Mouse (Mus musculus): ENCODE results near the gene Cry2. TPM values are rescaled to one million over a fixed set of nuclear protein-coding genes. Genes with fewer than 3 reads are reported as not detected.

Gene Cry2
- polyA plus RNA-seq, 1 experiment, result 28.7 TPM

DNA sequence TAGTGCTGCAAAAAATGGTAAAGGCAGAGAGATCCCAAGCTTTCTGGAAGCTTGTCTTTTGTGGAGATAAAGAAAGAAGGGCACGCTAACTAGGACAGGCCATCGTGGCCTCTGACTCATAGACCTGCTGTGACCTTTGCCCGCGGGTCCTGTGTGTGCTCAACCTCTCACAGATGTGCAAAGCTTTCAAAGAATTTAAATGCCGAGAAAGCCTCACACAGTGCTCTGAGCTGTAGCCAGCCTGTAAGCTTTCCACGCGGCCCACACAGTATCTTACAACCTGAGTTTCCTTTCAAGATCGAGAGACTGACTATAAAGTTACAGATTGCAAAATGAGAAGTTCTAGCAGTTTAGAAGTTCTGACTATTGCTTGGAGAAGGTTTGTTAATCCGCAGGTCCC is 12.0 kb upstream of the Cry2 start:
- no peak for DNase-seq (ENCODE audit: low read depth)

DNA sequence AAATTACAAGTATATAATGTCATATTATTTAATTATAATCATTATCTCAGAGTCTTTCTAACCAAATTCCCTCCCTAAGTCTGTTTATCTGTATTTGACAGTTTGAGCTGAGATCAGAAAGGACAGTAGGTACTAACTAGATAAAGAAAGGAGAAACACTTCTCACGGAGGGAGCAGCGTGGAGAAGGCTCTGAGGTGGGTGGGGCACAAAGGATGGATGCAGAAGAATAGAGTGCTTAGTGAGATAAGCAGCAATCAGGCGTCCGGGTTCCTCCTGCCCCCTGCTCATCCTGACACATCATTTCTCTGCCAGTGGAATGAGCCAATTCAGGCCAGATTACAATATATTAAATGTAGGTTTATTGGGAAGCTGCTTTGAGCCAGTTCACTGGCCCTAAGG is 10.5 kb upstream of the Cry2 start:
- no peak for DNase-seq (ENCODE audit: low read depth)

DNA sequence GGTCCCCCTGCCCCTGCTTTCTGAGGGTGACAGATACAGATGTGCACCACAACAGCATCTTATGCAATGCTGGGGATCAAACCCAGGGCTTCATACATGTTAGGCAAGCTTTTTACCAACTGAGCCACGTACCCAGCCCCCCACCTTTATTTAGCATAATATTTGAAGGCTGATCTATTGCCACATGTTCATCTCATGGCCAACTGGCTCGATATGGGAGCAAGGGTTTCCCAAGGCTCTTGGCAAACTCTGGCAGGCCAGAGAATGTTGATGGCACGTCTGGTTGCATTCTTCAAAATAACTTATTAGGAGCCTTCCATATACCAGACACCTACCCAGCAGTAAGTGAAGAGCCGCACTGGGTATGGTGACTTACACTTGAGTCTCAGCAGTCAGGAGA is 9.5 kb upstream of the Cry2 start:
- DNase-seq (ENCODE audit: low read depth), result no peak

DNA sequence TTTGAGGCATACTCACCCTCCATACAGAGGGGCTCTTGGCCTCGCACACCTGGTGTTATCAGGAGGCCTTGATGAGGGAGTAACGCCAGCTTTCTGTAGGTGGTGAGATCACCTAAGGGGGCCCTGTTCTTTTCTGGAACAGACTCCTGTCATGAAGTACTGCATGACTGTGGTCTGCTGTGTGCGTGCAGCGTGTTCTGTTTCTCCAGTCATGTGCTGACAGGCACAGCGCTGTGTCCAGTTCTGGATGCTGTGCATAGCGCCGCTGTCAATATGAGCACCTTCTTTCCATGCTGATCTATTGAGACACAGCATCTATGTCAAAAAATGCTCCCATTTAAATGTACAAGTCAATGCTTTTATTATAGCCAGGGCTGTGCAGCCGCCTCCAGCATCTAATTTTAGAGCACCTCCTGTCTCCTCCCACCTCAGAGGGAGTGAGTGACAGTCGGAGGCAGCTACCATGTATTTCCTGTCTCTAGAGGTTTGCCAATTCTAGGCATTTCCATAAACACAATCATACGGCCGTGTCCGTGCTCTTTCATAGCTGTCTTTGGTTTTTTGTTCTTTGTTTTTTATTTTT is 8.7 kb upstream of the Cry2 start:
- no peak for DNase-seq (ENCODE audit: low read depth)

DNA sequence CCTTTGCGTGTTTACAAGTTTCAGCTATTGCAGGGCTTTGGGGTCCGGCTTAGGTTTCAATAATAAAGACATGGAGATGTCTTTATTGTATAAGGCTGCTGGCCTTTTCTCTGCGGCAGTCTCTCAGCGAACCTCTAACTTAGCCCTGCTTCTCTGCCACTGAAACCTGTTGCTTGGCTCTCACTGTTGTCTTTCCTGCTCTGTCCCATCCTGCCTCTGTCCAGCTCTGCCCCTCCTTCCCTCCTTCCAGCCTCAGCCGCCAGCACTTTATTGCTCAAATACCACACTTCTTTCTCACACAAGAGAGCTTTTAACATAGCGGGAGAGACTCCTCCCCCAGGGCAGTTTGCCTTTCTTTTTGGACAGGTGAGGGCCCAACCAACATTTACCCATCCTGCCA is 6.6 kb upstream of the Cry2 start:
- DNase-seq (ENCODE audit: low read depth), result no peak

DNA sequence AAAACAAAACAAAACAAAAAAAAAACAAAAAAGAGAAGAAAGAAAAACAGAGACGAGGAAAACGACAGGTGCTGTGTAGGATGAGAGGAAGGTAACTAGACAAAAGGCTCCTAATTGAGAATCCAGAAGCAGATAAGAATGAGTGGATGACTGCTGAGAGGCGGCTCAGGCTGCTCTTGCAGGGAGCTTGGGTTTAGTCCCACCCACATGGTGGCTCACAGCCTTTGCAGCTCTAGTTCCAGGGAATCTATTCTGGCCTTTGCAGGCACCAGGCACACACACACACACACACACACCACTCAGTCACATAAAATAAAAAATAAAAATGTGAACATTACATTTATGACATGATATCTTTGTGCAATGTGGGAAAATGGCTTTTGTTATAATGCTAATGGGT is 4.7 kb upstream of the Cry2 start:
- no peak for DNase-seq (ENCODE audit: low read depth)

DNA sequence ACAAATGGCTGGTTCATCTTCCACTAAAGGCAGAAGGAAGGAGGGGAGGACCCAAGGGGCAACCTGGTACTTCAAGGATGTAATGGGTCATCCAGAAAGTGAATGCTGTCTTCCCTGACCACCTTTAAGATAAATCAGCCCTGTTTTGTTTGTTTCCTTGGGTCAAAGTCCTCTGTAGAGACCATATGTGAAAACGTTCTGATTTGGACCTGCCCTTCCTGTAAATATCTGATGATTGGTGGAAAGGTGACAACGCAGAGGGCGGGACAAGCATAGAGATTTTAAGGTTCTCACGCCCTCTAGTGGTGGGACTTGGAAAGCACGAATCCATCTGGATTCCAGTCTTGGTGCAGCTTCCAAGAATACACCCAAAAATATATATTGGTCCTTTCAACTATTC is 4.0 kb upstream of the Cry2 start:
- no peak for DNase-seq (ENCODE audit: low read depth)

DNA sequence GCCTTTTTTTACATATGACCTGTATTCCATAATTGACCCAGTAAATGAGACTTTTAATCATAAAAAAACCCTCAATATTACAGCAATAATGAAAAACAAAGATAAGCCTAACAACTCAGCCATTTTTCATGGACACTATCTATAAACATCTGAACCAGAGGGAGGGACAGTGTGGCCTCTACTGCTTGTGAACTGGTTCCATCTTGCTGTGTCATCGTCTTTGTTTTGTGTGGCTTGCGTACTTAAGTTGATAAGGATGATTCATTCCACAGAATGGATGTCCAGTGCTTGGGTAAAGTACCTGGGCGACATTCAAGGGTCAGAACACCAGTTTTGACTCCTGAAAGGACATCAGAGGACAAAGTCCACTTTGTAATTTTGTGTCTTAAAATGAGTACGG is 3.5 kb upstream of the Cry2 start:
- DNase-seq (ENCODE audit: low read depth), result no peak

DNA sequence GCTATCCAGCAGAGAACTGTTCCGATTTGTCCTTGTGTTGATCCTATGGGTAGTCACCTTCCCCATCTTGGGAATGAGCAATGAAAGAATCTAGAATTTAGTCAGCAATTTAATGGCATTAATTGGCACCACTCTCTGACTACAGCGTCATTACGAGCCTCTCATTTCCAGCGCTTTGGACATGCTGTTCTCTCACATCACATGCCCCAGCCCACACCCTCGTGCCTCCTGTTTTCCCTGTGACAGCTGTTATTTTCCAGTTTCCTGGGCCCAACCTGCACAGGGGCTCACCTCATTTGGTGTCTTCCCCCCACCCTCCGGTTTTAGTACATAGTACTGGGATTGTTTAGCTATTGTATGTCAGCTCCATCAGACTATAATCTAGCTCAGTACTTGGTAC is 1.2 kb upstream of the Cry2 start:
- DNase-seq (ENCODE audit: low read depth), result no peak

DNA sequence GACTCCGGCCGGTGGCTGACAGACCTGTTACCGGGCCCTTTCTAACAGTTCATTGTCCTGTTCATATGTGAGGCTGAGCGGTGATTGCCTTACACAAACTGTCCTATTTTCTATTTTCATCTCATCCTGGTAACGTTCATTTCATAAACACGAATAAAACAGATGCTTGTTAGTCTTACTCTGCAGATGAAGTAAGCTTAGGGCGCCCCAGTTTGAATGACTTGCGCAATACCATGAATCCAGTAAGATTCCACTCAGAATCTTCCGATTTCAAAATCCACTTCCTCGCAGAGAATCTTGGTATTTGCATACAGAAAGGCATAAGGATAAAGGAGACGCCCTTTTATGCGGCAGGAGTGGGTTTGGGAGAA is 517 bp upstream of the Cry2 start:
- DNase-seq (ENCODE audit: low read depth), result no peak

DNA sequence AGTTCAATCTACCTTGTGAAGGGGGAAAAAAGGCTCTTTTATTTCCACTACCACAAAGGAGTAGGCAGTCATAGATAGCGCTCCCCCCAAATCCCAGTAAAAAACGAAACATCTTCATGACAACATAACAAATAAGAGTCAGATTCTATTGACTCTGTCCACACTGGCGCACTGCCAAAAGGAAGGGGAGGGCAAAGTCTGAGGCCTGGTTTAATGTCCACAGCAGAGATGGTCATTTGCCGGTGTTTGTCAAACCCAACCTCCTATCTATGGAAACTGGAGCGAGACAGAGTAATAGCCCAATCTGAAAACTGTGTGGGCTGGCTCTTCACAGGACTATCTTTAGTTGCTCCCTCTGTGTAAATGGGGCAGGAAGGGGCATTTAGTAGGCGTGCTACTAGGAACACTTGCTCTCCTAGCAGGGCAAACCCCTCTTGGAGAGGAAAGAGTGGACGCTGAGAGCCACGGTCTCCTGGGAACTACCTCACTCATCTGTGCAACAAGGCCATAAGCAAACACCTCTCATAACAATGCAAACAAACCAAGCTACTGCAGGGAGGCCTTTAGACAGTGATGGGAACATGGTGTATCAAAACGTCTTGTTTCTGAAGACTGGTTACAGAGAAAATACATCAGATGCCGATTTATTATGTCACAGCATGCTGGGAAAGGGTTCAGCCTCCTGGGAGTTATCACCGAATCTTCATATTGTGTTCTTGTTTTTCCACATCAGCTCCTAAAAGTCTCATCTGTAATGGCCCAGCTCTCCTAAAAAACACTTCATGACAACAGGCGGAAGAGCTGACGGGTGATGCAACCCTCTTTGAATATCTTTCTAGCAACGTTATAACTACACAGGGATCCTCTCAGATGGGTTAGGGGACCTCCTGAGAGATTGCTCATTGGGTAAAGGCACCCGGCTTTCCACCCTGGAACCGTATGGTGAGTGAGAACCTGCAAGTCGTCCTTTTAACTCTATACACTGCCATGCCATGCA is 1.2 kb downstream of the Cry2 start:
- DNase-seq (ENCODE audit: low read depth), result no peak

DNA sequence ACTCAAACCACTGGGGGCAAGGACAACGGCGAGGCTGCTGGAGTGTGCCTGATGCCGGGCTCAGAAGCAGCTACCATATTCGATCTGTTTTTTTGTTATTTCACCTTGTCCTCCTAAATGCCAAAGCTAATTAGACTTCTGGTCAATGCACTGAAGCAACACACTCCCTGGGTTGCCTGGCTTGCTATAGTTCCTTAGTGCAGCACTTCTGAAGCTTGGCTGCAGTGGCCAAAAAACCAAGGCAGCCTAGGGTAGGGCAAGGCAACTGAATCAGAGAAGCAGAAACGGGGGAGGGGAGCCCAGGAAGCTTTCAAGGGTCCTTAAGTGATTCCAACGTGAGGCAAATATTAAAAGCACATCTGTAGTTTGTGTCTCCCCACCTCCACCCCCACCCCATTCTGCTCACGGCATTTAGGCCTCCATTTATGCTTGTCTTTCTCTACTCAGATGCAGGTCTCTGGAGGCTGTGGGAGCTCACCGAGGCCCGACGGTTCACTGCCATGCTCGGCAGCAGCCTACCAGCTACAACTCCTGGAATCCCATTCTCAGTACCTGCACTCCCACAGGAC is 2.1 kb downstream of the Cry2 start:
- no peak for DNase-seq (ENCODE audit: low read depth)

DNA sequence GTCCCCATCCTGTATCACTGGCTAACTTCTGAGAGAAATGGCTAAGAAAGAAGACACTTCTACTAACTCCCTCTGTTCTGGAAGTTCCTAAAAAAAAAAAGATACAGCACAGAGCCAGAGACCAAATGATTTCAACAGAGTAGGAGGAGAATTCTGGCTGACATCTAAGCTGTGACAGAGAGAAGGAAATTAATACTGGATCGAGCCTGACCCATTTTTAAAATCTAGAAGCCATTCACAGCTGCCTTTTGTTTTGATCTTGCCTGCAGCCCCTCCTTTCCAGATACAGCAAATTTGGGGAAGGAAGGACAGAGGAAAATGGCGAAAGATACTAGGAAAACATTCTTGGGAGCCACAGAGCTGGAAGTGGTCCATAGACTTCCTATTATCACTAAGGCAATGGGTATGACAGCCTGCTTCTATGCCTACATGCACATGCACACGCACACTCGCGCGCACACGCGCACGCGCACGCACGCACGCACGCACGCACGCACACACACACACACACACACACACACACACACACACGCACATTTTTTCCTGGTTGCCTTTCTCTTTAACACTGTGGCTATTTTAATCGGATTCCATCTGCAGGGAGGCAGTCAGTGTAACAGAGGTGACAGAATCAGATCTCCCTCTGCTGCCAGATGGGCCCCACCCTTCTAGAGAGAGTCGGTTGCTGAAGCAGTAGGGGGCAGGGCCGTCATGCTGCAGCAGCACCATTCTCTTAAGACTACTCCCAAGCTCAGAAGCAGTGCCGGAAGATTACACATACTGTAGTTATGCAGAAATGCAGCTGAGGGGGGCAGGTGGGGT is 2.9 kb downstream of the Cry2 start:
- no peak for DNase-seq (ENCODE audit: low read depth)

DNA sequence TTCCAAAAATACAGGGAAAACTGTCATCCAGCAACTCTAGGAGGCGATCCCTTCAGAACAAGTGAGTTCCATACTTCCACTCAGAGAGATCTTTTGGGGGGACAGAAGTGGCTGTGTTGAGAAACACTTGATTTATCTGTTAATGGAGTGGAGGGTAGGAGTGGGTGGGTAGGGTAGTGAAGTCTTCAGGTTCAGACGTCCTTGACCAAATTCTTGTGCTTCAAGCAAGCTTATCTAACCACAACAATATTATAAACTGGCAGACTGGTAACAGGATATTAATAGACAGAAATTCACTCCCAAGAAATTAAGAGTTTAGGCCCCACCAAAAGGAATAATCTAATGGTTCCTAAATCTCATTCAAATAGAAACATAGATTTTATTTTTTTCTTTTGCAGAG is 3.8 kb downstream of the Cry2 start:
- DNase-seq (ENCODE audit: low read depth), result no peak

DNA sequence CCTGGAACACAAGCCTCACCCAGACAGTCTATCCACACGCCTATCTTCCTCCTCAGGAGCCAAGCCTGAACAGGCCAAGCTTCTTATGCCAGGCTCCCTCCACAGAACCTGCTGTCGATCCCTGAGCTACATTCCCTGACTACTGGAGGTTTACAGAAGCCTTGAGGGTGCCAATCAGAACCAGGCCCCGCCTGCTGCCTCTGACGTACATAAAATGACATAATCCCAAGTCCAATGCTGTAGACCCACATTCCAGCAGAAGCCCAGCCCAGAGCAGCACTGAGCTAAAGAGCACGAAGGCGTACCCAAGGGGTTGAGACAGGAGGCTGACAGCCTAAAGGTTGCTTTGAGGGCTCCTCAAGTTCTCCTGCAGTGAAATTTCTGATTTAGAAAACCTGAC is 6.0 kb downstream of the Cry2 start:
- no peak for DNase-seq (ENCODE audit: low read depth)

DNA sequence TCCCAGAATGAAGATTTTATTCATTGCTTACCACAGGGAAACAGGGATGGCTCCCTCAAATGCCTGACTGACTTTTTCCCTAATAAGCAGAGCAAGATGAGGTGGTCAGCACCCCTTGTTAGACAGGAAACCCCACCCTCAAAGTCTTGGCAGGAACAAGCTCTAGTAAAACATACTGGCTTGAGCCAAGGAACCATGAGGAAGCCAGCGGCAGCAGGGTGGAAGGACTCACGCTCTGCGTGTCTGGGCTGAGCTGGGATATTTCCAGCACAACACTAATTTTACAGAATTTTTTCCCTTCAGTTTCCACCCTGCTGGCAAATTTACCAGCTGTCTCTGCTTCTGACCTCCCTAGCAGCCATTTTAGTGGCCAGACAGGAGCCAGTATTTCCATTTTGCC is 7.4 kb downstream of the Cry2 start:
- DNase-seq (ENCODE audit: low read depth), result no peak

DNA sequence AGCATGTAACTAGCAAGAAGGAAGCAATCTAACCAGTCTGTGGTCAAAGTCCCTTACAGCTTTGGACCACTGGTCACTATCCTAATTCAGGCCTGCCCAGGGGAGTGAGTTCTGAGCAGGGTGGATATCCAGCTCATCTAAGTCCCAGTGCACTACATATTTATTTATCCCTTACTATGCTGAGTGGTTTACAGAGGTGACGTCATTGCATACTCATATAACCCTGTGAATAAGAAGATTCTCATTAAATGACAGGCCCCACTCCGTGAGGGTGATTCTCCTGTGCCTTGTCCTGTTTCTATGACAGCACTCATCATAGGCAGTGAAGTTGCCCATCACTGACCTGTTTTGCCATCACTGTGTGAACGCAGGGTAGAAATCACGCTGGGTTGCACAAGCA is 8.5 kb downstream of the Cry2 start:
- no peak for DNase-seq (ENCODE audit: low read depth)

DNA sequence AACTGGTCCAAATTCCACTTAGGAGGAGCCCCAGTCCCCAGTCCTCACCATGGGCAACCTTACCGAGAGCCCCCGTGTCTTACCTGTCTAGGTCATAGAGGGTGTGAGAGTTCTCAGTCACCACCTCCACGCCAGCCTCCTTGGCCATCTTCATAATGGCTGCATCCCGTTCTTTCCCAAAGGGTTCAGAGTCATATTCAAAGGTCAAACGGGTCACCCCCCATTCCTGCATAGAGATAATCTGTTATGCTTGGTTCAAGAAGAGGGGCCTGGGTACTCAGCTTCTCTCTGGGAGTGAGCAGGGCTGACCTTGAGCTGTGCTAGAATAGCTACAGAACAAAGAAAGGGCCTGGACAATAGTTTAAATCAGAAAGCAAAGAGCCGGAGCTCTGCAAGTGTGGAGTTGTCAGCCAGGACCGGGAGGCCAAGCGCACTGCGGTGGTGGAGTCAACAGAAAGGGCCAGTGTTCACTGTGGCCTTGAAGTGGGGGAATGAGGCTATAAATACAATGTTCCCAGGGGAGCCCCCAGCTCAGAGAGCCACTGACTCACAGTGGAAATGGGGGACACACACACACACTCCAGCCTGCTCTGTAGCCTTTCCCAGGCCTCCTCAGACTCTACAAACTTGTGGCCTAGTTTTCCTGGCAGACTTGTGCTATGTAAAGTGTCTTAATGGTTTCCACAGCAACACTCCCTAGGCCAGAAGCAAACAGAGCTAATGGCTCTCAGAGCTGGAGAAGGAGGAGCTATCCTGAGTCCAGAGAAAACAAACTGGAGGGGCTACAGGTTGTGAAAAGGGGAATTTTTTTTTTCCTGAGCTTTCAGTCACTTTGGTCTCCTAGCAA is 9.2 kb downstream of the Cry2 start:
- no peak for DNase-seq (ENCODE audit: low read depth)

DNA sequence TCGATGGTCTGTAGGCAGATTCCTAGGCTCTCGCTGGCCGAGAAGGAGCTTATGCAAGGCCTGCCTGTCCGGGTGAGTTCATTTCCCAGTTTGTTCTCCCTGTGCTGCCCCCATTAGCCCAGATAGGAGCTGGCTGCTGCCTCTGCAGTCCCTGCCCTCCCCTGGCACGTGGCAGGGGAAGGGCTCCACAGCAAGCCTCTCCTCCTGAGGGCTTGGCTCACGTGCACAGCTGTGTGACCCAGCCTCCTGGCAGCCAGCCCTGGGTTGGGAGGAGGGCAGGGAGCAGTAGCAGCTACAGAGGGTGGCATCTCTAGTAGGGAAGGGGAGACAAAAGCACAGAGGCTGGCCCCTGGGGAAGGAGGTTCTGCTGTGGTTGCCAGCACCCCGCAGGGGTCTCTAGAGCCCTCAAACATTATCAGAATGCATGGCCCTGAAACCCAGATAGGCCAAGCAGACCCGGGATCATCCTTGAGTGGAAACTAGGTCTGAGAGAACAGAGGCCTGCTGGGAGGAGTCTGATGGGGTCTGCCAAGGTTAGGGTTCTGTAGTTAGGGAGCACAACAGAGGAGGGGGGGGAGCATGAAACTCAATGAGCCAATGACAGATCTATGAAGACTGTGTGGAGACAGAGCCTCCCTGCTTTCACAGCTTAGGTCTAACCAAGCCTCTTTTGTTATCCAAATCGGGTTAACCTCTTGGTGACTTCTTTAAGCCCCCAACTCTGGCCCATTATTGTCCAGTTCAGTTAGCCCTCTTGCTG is 10.0 kb downstream of the Cry2 start:
- DNase-seq (ENCODE audit: low read depth), result no peak

DNA sequence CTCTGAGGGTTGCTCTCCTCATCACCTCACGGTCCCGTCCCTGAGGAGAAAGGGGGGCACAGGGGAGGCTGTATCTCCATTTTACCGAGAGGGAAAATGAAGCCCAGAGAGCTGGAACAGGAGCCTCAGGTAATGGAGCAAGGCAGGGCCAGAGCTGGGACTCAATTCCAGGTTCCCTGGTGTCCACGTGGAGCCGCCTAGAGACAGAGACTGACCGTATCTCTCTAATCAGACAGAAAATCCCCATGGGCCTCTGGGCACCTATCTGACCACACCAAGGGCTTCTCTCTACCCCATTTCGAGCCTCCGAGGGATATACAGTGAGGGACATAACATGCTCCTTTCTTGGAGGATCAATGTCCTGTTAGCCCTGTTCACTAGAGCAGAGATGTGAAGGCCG is 10.7 kb downstream of the Cry2 start:
- DNase-seq (ENCODE audit: low read depth), result no peak
